Mouse (Mus musculus) liver, adult (tissue): ENCODE results near the gene Shroom3.

ENCODE experiments used
- GATA4 ChIP-seq: IDR thresholded peaks from 2 replicates; pipeline ENCODE4 v1.6.1; 2014; ENCODE audit warnings: mild to moderate bottlenecking, low read length; ENCODE audit not compliant: insufficient replicate concordance

Gene Shroom3

GRCm38 (mm10) chr5:92930557-92930956 lies 247.3 kb downstream of the Shroom3 start:
- TF ChIP-seq GATA4: no peak

GRCm38 (mm10) chr5:92931298-92931697 lies 248.1 kb downstream of the Shroom3 start:
- TF ChIP-seq GATA4: no peak

- no peak for TF ChIP-seq GATA4
Observed at GRCm38 (mm10) chr5:92933010-92933409, 249.8 kb downstream of the Shroom3 start.

GRCm38 (mm10) chr5:92933599-92934217 lies 250.5 kb downstream of the Shroom3 start:
- no peak for TF ChIP-seq GATA4

- no peak for TF ChIP-seq GATA4
Observed at GRCm38 (mm10) chr5:92934269-92934939, 251.2 kb downstream of the Shroom3 start.

GRCm38 (mm10) chr5:92935883-92936282 lies 252.6 kb downstream of the Shroom3 start:
- no peak for TF ChIP-seq GATA4

- TF ChIP-seq GATA4: no peak
Observed at GRCm38 (mm10) chr5:92937701-92938100, 254.5 kb downstream of the Shroom3 start.

- TF ChIP-seq GATA4: no peak
Observed at GRCm38 (mm10) chr5:92939246-92939995, 256.2 kb downstream of the Shroom3 start.

- TF ChIP-seq GATA4: no peak
Observed at GRCm38 (mm10) chr5:92942166-92942565, 258.9 kb downstream of the Shroom3 start.

GRCm38 (mm10) chr5:92942577-92942976 lies 259.3 kb downstream of the Shroom3 start:
- TF ChIP-seq GATA4: no peak

- no peak for TF ChIP-seq GATA4
Observed at GRCm38 (mm10) chr5:92944867-92945266, 261.6 kb downstream of the Shroom3 start.

- TF ChIP-seq GATA4: no peak
Observed at GRCm38 (mm10) chr5:92948972-92949745, 265.9 kb downstream of the Shroom3 start.

- no peak for TF ChIP-seq GATA4
Observed at GRCm38 (mm10) chr5:92950583-92950982, 267.3 kb downstream of the Shroom3 start.

- no peak for TF ChIP-seq GATA4
Observed at GRCm38 (mm10) chr5:92951079-92951478, 267.8 kb downstream of the Shroom3 start.

GRCm38 (mm10) chr5:92953865-92954264 lies 270.6 kb downstream of the Shroom3 start:
- TF ChIP-seq GATA4: no peak
